Mouse (Mus musculus) adrenal gland, adult (tissue): ENCODE results near the gene Hoxd4.

Source experiments
- DNase-seq, 2 experiments: peaks; one replicate each; pipeline ENCODE4 v3.0.0; 2022 to 2023; ENCODE audit warnings: low spot score in 1 of 2; ENCODE audit not compliant: inconsistent age in 2 of 2

Gene Hoxd4

DNA sequence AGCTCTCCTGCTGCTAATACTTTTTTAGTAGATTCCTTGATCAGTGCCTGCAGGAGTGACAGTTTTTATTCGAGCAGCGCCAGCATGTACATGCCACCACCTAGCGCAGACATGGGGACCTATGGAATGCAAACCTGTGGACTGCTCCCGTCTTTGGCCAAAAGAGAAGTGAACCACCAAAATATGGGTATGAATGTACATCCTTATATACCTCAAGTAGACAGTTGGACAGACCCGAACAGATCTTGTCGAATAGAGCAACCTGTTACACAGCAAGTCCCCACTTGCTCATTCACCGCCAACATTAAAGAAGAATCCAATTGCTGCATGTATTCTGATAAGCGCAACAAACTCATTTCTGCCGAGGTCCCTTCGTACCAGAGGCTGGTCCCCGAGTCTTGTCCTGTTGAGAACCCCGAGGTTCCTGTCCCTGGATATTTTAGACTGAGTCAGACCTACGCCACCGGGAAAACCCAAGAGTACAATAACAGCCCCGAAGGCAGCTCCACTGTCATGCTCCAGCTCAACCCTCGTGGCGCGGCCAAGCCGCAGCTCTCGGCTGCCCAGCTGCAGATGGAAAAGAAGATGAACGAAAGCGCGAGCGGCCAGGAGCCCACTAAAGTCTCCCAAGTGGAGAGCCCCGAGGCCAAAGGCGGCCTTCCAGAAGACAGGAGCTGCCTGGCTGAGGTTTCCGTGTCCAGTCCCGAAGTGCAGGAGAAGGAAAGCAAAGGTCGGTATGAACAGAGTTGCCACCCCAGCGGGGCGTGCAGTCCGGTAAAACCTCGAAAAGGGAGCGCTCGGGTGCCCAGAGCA is 19.5 kb upstream of the Hoxd4 start:
- DNase-seq, result peak in 1 of 2 experiments; percentile 49

DNA sequence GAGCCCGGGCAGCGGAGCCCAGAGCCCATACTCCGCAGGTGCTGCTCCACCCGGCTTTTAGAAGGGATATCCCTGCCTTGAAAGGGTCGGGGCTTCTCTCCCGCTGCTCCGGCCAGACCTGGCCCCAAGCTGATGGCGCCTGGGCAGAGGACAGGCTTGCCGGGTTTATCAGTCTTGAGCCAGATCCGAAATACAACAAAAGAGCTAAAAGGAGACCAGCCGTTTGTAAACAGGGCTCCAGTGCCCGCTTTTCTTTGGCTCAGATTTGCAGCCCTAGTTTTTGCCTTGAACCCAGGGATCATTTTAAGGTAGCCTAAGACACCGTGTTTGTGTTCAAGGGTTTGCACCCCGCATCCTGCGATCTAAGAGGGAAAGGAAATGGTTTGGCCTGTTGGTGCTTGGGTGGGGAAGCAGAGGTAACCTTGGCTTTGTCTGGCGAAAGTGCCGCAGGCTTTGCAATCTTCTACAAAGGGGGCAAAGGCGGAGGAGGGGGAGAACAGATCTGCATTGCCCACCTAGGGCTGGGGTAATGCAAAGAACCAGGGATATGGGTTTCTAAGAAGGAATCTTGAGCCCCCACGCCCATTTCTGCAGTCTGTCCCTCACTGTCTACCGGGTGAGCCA is 18.8 kb upstream of the Hoxd4 start:
- peak in 1 of 2 experiments; percentile 37 for DNase-seq

DNA sequence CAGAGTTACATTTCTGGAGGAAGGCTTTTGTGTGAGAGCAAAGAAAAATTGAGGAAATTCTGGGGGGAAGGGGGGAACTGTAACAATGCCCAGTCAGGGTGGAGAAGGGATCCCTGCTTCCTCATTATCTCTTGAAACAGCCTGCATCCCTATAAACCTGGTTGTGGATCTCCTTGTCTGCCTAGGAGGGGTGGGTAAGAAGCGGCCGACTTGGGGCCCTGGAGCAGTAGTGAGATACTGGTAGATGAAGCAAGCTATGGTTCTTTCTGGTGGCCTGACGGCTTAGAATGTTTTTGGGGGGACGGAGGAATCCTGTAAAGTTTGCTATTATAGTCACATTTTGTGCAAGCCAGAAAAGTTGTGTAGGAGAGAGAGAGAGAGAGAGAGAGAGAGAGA is 18.3 kb upstream of the Hoxd4 start:
- DNase-seq, result no peak

DNA sequence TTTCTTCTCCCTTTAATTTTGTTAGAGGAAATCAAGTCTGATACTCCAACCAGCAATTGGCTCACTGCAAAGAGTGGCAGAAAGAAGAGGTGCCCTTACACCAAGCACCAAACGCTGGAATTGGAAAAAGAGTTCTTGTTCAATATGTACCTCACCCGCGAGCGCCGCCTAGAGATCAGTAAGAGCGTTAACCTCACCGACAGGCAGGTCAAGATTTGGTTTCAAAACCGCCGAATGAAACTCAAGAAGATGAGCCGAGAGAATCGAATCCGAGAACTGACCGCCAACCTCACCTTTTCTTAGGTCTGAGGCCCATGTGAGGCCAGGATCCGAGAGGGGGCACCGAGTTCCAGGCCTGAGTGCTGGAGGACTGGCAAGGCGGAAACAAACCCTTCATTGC is 17.7 kb upstream of the Hoxd4 start:
- DNase-seq, result peak in 1 of 2 experiments; percentile 67

DNA sequence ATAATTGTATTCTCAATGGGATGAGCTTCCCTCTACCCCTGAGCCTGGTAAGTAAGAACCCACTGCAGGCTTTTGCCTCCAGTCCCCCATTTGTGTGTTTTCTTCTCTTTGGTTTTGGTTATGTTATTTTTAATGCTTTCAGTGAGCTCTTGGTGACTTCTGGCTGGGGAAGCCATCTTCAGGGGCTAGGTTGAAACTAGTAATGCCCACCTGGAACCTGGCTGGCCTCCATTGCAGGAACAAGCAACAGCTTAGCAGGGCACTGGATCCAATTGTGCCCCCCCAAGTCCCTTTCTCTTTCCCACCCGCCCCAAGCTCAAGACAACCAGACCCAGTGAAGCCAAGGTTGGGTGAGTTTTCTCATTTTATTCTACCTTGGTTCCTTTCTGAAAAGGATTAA is 16.3 kb upstream of the Hoxd4 start:
- no peak for DNase-seq

DNA sequence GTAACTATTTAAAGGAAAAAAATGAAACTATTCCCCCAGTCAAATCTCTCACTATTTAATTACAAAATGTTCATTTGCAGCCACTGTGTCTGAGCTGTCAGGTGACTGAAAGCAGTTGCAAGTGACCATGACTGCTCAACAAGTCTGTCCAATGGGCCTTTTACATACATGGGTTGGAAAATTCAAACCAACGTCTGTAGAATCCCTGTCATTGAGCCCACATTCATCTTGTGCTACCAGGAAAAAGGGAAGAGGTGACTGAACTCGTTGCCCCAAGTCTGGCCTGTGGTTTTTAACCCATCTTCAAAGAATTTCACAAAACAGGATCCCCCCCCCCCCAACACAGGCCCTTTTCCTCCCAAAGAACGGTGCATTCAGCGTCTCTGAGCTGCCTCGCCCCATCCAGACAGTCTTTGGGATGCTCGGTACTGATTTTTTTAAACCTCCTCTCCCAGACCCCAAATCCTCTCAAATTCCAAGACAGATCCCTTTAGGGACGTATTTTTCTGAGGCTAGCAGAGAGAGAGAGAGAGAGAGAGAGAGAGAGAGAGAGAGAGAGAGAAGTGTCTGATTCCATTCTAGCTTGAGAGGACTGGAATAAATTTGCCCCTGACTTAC is 15.8 kb upstream of the Hoxd4 start:
- no peak for DNase-seq

DNA sequence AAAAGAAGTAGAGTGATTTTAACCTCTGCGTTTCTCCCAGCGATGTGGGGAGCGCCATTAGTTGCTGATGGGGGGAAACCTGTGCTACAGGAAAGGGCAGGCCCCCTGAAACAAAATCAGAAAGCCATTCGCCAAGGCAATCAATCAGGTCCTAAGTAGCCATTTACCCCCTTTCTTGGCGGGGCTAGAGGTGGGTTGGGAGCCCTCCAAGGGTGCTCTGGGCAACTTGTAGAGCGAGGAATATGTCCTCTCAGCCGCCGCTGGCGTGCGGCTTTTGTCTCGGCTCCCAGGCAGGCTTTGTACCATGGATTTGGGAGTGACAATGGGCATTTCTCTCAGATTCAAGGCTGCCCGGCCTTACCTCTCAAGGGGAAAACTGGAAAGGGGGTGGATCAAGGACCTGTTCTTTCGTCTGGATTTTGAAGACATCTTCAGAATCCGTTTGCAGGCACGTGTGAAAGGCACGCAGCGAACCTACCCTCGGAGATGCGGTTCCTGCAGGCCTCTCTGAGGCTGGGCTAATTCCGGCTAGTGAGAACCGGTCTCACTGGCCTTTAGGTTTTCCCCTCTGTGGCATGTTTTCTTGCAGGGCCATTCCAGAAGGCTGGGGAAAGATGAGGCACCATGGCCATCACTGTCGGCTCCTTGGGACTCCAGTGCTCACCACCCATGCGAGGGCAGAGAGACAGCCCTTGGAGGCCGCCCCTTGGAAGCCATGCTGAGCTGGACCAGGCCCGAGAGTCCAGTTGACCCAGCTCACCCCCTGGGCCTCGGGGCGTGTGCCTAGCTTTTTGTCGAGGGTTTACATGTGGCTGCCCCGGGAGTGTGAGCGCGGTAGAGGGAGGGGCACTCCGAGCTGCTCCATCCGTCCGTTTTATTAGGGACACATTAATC is 15.0 kb upstream of the Hoxd4 start:
- peak in 1 of 2 experiments; percentile 18 for DNase-seq

DNA sequence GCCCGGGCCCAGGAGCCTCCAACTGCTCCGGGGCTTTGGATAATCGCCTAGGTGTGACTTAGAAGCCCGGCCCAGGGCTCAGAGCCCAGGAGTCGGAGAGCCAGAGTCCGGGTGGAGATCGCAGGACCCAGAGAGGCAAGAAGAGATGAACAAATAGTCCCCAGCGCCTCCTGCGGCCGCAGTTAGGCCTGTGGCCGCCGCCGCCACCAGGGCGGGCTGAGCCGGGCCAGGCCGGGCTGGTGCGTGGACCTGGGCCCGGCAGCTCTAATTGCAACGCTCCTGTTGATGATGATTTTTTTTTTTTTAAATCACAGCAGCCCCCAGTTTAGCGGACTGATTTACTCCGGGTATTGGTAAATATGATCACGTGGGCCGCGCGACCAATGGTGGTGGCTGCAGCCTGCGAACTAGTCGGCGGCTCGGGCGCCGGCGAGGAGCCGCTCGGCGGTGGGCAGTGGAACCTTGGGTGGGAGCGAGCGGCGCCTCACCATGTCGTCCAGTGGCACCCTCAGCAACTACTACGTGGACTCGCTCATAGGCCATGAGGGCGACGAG is 14.1 kb upstream of the Hoxd4 start, which contains the start of gene Hoxd9:
TSS of gene Hoxd9 (plus strand) at position 161 of the 555 bp plus-strand sequence.
- DNase-seq, result peak; percentile 79 to 94

DNA sequence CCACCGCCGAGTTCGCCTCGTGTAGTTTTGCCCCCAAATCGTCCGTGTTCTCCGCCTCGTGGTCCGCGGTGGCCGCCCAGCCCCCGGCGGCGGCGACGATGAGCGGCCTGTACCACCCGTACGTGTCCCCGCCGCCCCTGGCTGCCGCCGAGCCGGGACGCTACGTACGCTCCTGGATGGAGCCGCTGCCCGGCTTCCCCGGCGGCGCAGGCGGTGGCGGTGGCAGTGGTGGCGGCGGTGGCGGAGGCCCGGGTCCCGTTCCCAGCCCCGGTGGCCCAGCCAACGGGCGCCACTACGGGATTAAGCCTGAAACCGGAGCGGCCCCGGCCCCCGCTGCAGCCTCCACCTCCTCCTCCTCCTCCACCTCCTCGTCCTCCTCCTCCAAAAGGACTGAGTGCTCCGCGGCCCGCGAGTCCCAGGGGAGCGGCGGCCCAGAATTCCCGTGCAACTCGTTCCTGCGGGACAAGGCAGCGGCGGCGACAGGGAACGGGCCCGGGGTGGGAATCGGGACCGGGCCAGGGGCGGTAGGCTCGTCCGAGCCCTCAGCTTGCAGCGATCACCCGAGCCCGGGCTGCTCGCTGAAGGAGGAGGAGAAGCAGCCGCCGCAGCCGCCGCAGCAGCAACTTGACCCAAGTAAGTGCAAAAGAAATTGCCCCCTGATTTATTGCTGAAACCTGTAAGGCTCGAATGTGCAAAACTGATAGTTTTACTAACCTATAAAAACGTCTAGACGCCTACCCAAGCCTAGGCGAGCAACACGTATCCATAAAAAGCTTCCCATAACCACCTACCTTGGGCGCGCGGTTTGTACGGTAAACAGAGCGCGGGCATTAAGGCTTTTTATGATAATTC is 13.3 kb upstream of the Hoxd4 start:
- DNase-seq, result peak; percentile 64 to 86

DNA sequence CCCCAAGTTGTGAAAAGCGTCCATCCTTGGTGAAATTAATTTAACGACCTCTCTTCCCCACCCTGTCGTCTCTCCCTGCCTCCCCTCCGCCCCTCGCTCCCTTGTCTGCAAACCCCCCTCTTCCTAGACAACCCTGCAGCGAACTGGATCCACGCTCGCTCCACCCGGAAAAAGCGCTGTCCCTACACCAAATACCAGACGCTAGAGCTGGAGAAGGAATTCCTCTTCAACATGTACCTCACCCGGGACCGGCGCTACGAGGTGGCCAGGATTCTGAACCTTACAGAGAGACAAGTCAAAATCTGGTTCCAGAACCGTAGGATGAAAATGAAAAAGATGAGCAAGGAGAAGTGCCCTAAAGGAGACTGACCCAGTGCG is 12.7 kb upstream of the Hoxd4 start:
- DNase-seq, result peak; percentile 33 to 73

DNA sequence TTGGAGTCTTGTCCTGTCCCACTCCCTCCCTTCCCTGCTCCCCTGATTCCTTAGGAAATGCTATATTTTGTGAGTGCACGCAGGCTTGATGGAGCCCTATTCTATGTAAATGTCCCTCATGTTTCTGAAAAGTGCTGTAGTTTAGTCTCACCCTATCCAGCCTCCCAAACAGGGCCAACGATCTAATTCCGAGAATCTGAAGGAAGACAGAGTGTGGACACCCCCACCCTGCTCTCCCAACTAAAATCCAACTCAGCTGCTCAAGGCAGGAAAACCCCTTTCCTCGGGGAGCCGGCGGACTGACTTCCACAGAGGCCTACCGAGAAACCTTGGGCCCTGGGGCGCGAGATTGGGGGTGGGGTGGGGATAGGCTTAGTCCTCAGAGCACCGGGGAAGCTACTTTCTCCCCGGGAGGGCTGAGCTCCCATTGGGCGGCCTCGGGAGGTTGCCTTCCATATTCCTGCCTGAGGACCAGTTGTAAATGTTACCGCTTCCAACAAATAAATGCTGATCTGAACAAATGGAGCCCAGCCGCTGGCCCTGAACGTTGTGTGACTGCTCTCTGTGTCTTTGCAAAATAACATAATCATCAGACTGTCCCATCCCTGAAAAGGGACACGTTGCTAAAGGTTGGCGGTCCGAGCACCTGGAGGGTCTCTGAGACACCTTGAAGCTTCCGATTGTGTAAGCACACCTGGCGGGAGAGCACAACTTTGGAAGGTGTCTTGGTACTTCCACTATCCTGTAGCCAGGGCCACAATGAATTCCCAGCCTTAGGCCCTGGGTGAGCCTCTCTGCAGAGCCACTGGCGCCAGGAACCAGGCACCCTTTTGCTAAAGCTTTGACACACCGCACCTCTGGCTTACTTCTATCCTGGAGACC is 11.8 kb upstream of the Hoxd4 start:
- peak; percentile 9 to 34 for DNase-seq

DNA sequence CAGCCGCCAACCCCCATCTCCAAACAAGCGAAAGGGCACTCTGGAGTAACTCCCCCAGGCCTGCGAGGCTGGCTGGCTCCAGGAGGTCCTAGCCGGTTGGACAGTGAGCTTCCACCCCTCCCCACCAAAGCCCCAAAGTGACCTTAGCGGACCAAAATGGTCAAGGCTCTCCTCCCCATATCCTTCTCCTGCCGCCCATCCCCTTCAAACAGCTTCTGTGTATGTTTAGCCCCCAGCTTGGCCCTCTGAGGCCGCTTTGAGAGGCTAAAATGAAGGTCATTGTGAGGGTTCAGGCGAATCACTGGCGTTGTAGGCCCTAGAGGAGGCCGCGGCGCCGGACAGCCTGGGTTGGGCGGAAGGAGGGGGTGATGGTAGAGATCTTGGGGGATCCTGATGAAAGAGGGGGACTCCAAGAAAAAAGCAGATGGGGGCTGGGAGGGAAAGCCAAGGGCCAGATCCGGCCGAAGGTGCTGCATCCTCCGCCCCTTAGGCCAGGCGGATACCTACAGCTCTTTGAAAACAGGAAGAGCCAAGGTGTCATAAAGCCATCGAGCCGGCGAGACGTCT is 11.1 kb upstream of the Hoxd4 start:
- peak in 1 of 2 experiments; percentile 27 for DNase-seq

DNA sequence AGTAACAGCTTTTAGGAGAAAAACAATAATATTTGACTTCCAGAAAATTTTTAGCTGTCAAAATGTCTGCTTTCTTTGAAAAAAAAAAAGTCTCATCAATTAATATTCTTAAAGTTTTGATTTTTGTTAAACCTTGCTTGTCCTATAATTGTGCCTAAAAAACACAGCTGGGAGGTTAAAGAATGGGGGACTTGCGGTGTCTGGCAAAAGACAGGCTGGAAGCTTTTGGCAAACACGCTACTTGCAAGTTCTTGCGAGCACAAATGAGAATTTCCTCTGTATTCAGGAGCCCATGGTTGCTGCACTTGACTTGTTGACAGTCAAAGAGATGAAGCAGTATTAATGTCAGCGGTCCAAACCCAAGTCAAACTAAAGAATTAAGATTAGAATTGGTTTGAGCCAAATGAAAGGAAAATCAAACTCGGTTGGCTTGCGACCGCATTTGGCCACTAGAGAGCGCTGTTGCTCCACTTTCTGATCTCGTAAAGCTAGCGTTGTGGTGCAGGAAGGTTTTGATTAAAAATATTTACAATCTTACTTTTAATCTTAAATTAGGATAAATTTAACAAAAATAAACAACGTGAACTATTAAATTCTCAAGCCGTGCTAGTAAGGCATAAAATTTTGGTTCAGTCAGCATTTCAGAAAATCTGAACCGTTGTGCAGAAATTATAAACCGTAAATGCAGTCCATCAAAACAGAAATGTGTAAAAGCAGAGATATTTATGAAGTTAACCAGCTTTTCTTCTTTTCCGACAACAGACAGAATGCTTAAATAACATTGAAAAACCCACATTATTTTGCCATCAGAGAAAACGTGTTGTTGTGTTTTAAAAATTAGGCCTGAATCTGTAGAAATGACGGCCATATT is 9.5 kb upstream of the Hoxd4 start:
- DNase-seq, result peak; percentile 68 to 93

DNA sequence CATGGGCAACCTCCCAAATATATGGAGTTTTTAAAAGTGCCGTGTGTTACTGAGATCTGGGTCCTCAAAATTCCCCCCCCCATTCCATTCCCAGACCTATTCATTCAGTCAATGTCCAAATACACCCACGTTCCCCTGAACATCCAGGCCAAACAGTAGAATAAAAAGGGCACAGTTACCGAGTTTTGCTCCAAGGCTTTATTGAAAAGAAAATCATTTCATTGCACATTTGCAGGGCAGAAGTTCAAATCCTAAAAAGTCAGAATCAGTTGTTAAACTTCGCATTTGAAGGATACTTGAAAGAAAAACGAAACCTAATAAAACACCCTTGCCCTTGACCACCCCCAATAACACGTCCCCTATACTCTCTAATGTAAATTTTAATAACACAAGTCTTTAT is 8.9 kb upstream of the Hoxd4 start:
- no peak for DNase-seq

DNA sequence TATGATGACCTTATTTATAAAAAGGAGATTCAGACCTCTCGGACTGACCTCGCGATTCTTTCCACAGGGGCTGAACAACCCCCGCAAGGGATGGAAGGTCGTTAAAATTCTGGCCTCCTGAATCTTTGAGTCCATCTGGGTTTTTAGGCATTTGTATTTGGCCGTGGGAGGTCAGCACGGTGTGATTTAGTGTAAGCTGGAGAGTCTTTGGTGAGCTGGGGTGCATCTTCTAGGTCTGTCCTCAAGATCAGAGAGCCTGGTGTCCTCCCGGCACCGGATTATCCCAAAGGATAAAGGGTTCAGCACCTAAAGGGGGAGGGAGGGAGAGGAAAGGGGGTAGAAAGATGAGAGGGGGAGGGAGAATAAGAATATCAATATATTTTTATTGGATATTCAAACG is 8.4 kb upstream of the Hoxd4 start:
- no peak for DNase-seq

DNA sequence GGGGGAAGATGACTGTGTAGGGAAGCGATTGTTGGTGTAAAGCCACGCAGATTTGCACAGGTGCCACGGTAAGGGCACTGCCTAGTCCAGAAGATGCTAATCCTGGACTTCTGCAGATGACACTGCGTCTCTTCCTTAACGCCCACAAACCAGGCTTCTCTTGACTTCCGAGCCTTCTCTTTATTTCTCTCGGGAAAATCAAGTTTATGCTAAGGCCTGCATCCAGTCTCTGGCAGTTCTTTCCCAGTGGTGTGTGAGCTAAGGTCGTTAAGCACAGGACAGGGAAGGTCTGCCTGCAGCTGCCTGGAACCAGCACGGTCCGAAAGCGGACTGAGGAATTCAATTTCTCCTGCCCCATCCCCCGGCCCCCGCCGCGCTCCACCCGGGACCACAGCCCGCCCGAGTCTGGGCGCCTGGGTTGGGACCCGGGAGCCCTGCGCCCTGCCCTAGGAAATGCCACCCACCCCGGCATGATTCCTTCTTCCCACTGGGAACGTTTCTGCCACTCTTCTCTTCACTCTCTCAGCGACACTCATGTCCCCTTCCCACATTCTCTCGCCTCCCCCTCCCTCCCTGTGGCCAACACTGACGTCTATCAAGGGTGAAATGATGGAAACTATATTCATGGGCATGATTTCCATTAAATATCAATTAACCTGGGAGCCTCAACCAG is 7.9 kb upstream of the Hoxd4 start:
- DNase-seq, result peak in 1 of 2 experiments; percentile 47

DNA sequence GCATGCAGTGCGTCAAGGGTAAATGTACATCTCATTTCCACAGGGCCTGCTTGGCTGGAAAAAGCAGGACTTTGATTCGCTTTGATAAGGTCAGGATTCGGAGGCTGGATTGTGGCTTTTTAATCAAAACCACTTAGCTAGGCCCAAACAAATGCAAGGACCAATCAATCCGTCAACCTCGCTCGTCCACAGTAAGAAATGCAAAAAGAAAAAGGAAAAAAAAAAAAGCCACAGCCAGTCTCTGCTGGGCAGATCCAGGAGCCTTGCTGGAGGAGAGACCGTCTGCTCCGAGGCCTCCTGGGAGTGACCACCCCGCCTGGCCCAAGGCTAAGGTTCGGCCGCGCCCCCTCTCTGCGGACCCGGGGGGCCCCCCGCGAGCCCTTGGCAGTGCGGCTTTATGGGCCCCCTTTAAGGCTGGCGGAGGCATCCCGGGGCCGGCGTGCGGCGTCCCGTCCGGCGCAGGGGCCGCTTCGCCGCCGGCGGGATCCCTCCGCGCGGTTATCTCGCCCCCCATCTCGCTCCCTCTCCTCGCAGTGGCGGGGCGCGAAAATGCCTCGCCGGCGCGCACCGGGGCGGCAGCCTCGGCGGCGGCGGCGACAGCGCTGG is 7.2 kb upstream of the Hoxd4 start, which contains the start of gene Hoxd8:
TSS of gene Hoxd8 (plus strand) at position 223 of the 606 bp plus-strand sequence.
- peak; percentile 89 to 95 for DNase-seq
